Mouse (Mus musculus) kidney, embryonic 14.5 days (tissue): ENCODE measurements around the gene H2-DMb2. TPM values are rescaled to one million over a fixed set of nuclear protein-coding genes. Genes with fewer than 3 reads are reported as not detected.
"Not testable (repeated sequence)": the region's sequence is repeated elsewhere in the genome, so short reads cannot be mapped to it uniquely, and the experiment has no call there.

Source experiments
- ATAC-seq: fragments of 200-750 bp; cut with Nextera tagmentation; 2 replicates; pipeline ENCODE4 v1.8.0; 2017; ENCODE audit warnings: moderate number of reproducible peaks, mild to moderate bottlenecking, moderate TSS enrichment, moderate library complexity; ENCODE audit not compliant: low FRiP score, low TSS enrichment
- H3K27ac ChIP-seq: fragments of 300-500 bp; sonication (generic); 2 replicates; pipeline ENCODE4 v1.5.1; 2014; ENCODE audit warnings: low read depth, mild to moderate bottlenecking, low read length, moderate library complexity, mixed read lengths
- H3K27me3 ChIP-seq: fragments of 300-500 bp; sonication (generic); 2 replicates; pipeline ENCODE4 v1.6.1; 2014; ENCODE audit warnings: mild to moderate bottlenecking, low read length; ENCODE audit not compliant: control insufficient read depth, insufficient read depth
- H3K36me3 ChIP-seq: fragments of 300-500 bp; sonication (generic); 2 replicates; pipeline ENCODE4 v1.6.1; 2014; ENCODE audit warnings: low read length, mixed read lengths; ENCODE audit not compliant: control insufficient read depth, insufficient read depth
- H3K4me1 ChIP-seq: fragments of 300-500 bp; sonication (generic); 2 replicates; pipeline ENCODE4 v1.6.1; 2014; ENCODE audit warnings: low read length, mixed read lengths; ENCODE audit not compliant: control insufficient read depth, insufficient read depth
- H3K4me2 ChIP-seq: fragments of 300-500 bp; sonication (generic); replicated peaks from 2 replicates; pipeline ENCODE4 v1.6.1; 2014; ENCODE audit warnings: low read depth, mild to moderate bottlenecking, low read length
- H3K4me3 ChIP-seq: fragments of 300-500 bp; sonication (generic); 2 replicates; pipeline ENCODE4 v1.5.1; 2014; ENCODE audit warnings: mild to moderate bottlenecking, low read length
- H3K9ac ChIP-seq: fragments of 300-500 bp; sonication (generic); 2 replicates; pipeline ENCODE4 v1.6.1; 2014; ENCODE audit warnings: low read depth, mild to moderate bottlenecking, low read length, moderate library complexity
- H3K9me3 ChIP-seq: fragments of 300-500 bp; sonication (generic); 2 replicates; pipeline ENCODE4 v1.6.1; 2016; ENCODE audit warnings: low read length; ENCODE audit not compliant: control insufficient read depth
- WGBS: fragments of 180-500 bp; shearing (Covaris S2); extraction: QIAGEN DNeasy Blood & Tissue Kit; methylation state at CpG from one replicate; pipeline ENCODE4 v1.1.7; 2014; 5-methylcytosine and 5-hydroxymethylcytosine counted together
- polyA plus RNA-seq: library from polyadenylated mRNA; unstranded; fragments of >200 nt; fragmentation: Nextera tagmentation; extraction: Ambion mirVana; gene quantifications from 2 replicates; pipeline ENCODE4 v1.2.1, GENCODE M21; 2014

Gene H2-DMb2
- polyA plus RNA-seq, 1 experiment from 2014 or later: 21.9 TPM

DNA sequence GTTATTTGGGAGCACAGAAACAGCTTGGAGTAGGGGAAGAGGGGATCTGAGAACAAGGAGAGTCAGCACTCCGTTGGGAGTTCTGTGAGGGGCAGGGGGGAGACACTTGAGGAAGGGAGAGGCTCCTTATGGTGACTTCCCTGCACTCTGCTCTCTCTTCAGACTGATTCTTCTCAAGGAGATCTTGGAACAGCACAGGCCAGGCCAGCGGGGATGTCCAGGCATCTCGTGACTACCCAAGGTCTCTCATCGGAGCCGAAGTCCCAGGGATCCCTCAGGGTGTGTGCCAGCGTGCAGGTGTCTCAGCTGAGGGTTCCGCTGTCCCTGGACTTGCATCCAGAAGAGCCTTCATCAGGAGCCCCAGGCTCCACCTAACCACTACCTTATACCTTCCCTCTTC, 4.5 kb upstream of the H2-DMb2 start:
- WGBS: 73% methylated on average over 7 of the region's 7 CpGs
- no peaks in the 10 kb centered on the region for H3K36me3 ChIP-seq
- H3K4me1 ChIP-seq: 0 out of 2 replicates have a peak, but pooled peaks cover 12% of the 10 kb centered on the region
- H3K27me3 ChIP-seq: peaks cover 9% of the 10 kb centered on the region
- H3K9ac ChIP-seq: 0 out of 2 replicates have a peak overlapping the region, but pooled peaks have one; percentile 38
- H3K27ac ChIP-seq: no peak overlapping the region
- H3K9me3 ChIP-seq: no peaks in the 10 kb centered on the region
- no peak for ATAC-seq
- H3K4me2 ChIP-seq: peak overlapping the region; percentile 39
- no peak overlapping the region for H3K4me3 ChIP-seq

DNA sequence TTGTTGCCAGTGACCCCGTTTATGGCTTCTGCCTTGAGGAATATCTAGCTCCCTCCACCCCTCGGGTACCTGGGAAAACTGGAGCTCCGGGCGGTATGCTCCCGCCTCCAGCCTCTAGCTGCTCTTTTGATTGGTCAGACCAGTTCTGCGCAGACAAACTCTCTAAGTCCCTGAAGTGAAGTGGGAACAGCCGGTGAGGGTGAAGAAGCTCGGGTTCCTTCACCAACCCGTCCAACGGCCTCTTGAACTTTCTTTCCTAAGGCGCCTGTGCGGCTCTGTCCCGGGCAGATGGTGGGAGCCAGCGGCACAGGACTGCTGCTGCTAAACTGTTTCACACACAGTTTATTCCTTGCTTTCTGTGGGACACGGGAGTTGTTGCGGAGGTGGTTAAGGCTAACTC, 3.7 kb upstream of the H2-DMb2 start:
- 2% methylated on average over 16 of the region's 16 CpGs for WGBS
- no peak for ATAC-seq

DNA sequence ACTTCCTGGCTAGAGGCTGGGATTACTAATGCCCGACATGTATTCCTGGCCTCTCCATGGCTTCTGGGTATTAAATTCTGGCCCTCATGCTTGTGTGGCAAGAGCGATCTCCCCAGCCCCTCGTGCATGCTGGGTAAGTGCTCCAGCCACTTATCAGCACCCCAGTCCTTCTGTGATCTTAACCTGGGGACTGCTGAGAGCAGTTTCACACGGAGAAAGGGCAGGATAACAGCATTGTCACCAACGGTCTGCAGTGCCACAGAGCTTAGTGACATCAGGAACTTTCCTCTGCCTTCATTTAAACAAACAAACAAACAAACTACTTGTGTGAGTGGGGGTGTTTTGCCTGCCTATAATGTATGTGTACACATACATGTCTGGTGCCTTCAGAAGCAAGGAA, 2.9 kb upstream of the H2-DMb2 start:
- Histone ChIP-seq H3K9me3 (no peaks in the 10 kb centered on the region), H3K27ac (no peak overlapping the region), H3K36me3 (no peaks in the 10 kb centered on the region), H3K4me1 (0 out of 2 replicates have a peak, but pooled peaks cover 12% of the 10 kb centered on the region), H3K27me3 (peaks cover 9% of the 10 kb centered on the region), H3K4me2 (peak overlapping the region; percentile 39; the same call in 1 of the 2 replicates), H3K9ac (no peak overlapping the region), H3K4me3 (no peak overlapping the region)
- 15% methylated on average over 5 of the region's 5 CpGs for WGBS
- no peak for ATAC-seq

More for the DNA sequence above, 3.7 kb upstream of the H2-DMb2 start:
- Histone ChIP-seq H3K4me1 (0 out of 2 replicates have a peak, but pooled peaks cover 12% of the 10 kb centered on the region), H3K27ac (no peak overlapping the region), H3K27me3 (peaks cover 9% of the 10 kb centered on the region), H3K36me3 (no peaks in the 10 kb centered on the region), H3K4me2 (peak overlapping the region; percentile 39), H3K9ac (peak overlapping the region; percentile 38; the same call in 1 of the 2 replicates), H3K9me3 (no peaks in the 10 kb centered on the region), H3K4me3 (peak overlapping the region; percentile 17)

DNA sequence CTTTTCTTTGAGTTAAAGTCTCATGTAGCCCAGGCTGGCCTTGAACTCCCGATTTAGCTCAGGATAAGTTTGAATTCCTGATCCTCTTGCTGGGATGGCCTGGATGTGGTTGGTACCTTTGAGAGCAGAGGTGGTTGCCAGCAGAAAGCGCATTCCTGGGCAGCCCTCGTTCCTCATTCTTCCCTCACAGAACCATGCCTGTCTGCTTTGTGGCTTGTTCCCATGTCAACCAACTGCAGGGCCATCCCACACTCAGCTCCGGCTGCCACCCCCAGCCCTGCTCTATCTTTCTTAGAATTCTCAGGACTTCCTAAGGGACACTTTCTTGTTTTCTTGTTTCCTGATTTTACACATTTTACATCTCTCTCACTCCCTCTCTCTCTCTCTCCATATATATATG, 1.7 kb upstream of the H2-DMb2 start:
- Histone ChIP-seq H3K36me3 (no peaks in the 10 kb centered on the region), H3K27me3 (peaks cover 9% of the 10 kb centered on the region), H3K4me1 (0 out of 2 replicates have a peak, but pooled peaks cover 5% of the 10 kb centered on the region), H3K4me2 (no peak overlapping the region), H3K9me3 (no peaks in the 10 kb centered on the region), H3K27ac (no peak overlapping the region), H3K4me3 (no peak overlapping the region), H3K9ac (no peak overlapping the region)
- 58% methylated on average over 4 of the region's 4 CpGs for WGBS
- ATAC-seq: no peak

DNA sequence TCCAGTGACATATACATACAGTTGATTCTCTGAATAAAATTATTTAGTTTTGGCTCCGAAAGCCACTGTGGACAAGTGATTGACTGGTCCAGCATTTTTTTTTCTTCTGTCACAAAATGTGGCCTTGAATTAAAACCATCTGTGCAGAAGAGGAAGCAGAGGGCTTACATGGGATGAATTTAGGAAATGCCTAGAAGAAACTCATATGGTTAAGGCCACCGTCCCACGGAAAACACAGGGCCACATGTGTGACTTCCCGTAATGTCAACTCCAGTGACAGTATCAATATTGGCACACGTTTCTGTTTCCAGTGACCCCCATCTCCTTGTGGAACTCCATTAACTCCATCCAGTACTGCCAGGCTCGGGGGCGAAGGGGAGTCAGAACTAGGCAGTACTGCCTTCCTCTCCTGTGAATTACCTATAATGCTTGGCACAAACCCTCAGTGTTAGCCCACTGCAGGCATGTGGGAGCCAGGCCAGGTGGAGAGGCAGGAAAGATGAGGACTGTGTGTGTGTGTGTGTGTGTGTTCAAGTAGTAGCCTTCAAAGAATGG, 574 bp upstream of the H2-DMb2 start:
- Histone ChIP-seq H3K4me3 (no peak overlapping the region), H3K9ac (no peak overlapping the region), H3K27me3 (peaks cover 9% of the 10 kb centered on the region), H3K4me1 (0 out of 2 replicates have a peak, but pooled peaks cover 5% of the 10 kb centered on the region), H3K9me3 (no peaks in the 10 kb centered on the region), H3K27ac (no peak overlapping the region), H3K36me3 (no peaks in the 10 kb centered on the region), H3K4me2 (no peak overlapping the region)
- WGBS: 71% methylated on average over 7 of the region's 7 CpGs
- ATAC-seq: no peak

DNA sequence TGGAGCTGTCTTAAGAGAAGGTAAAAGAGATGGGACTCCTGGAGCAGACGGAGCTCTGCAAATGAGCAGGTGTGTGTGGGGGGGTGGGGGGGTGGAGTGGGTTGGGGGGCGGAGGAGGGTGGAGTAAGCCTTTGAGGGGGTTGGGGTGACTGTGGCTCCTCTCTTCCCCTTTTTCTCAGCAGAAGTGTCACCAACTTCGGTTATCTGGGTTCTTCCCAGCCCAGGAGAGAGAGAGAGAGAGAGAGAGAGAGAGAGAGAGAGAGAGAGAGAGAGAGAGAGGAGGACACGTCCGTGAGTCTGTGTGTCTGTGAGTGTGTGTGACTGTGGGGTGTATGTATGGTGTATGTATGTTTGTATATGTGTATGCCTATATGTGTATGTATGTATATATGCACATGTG, 354 bp downstream of the H2-DMb2 start:
- ATAC-seq: no peak
- Histone ChIP-seq H3K9ac (no peak overlapping the region), H3K4me3 (no peak overlapping the region), H3K4me2 (no peak overlapping the region), H3K9me3 (no peaks in the 10 kb centered on the region), H3K36me3 (no peaks in the 10 kb centered on the region), H3K27ac (no peak overlapping the region), H3K27me3 (peaks cover 9% of the 10 kb centered on the region), H3K4me1 (0 out of 2 replicates have a peak, but pooled peaks cover 5% of the 10 kb centered on the region)
- 59% methylated on average over 5 of the region's 5 CpGs for WGBS

DNA sequence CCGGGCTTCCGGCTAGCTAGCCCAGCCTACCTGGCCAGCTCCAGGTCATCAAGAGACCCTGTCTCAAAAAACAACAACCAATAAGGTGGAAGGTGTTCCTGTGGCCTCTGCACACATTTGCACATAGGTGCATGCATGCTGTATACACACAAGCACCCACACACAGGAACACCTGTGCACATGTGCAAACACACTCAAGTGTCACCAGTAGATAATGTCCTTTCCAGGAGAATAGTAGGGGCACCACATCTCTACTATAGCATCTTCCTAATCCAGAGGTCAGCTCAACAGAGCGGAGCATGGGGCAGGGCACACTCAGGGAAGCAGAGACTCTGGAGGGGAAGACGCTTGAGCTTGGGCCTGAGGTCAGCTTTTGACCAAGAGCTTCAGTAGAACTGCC, 1.1 kb downstream of the H2-DMb2 start:
- 79% methylated on average over 4 of the region's 4 CpGs for WGBS
- not testable (repeated sequence) for H3K27me3 ChIP-seq, ATAC-seq, H3K36me3 ChIP-seq, H3K9ac ChIP-seq, H3K4me1 ChIP-seq, H3K27ac ChIP-seq, H3K4me2 ChIP-seq, H3K4me3 ChIP-seq, H3K9me3 ChIP-seq

DNA sequence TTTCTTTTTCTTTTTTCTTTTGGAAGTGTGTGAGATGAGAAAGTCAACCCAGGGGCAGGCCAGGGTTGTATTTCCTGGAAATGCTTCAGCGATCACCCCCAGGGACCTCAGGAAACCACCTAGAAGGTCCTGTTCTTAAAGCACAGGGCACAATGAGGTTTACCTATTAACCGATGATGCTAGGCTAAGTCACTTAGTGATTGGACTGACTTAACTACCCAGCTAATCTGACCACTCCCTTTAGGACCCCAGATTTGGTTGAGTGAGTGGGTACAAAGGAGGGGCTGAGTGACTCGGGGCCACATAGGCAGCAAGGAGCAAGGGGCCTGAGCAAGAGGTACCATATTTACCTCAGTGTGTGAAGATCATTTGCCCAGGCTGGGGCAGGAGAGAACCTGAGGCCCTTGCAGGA, 1.9 kb downstream of the H2-DMb2 start:
- Histone ChIP-seq H3K27ac (peak overlapping the region; percentile 34; the same call in 1 of the 2 replicates), H3K27me3 (peaks cover 4% of the 10 kb centered on the region; the same call in 1 of the 2 replicates), H3K9me3 (no peaks in the 10 kb centered on the region), H3K4me1 (0 out of 2 replicates have a peak, but pooled peaks cover 3% of the 10 kb centered on the region), H3K9ac (no peak overlapping the region), H3K4me2 (no peak overlapping the region), H3K36me3 (no peaks in the 10 kb centered on the region), H3K4me3 (no peak overlapping the region)
- ATAC-seq: peak; percentile 50
- WGBS: 50% methylated on average over 3 of the region's 3 CpGs

DNA sequence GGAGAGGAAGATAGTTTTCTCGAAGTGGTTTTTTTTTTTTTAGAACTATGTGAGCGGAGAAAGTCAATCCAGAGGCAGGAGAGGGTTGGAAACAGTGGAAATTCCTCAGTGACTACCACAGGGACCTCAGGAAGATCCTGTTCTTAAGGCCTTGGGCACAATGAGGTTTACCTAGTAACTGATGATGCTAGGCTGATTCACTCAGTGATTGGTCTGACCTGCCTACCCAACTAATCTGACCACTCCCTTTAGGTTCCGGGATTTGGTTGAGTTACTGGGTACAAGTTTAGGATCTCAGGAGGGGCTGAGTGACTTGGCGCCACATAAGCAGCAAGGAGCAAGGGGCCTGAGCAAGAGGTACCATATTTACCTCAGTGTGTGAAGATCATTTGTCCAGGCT, 9.8 kb downstream of the H2-DMb2 start, which contains the start of gene H2-DMb1:
H2-DMb1 (plus strand) TSS at position 150 of the 400 bp plus-strand sequence.
- 56% methylated on average over 4 of the region's 4 CpGs for WGBS
- no peak within 1 kb of the TSS for H3K4me3 ChIP-seq
- no peaks in the 10 kb centered on the region for H3K9me3 ChIP-seq
- no peak within 1 kb of the TSS for H3K4me2 ChIP-seq
- no peak within 1 kb of the TSS for H3K27ac ChIP-seq
- no peaks in the 10 kb centered on the region for H3K36me3 ChIP-seq
- no peaks in the 10 kb centered on the region for H3K27me3 ChIP-seq
- peak; percentile 71; the same call in 1 of the 2 replicates for ATAC-seq
- no peak within 1 kb of the TSS for H3K9ac ChIP-seq
- no peaks in the 10 kb centered on the region for H3K4me1 ChIP-seq
